Mouse (Mus musculus): Measurements from ENCODE around the gene Angpt4. TPM values are rescaled to one million over a fixed set of nuclear protein-coding genes. Genes with fewer than 3 reads are reported as not detected.

Gene Angpt4
- total and polyA plus RNA-seq, 3 experiments: 0.04 TPM; not detected in 2

DNA sequence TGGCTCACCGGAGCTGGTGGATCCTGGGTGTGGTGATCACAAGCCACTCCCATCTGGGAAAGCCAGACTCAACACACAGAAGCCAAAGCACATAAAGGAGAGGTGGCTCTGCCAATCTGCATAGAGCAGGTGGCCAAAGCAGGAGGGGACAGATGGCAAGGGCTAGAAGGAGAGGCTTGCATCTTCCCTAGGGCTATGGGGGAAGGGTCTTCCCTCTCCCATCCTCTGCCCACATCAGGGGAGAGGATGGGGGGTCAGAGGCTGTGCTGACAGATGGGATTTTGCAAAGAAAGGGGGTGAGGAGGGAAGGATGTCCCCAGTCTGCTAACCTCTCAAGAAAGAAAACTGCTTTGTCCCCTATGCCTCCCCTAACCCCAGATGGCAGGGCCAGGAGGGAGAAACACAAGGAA lies 80.0 kb downstream of the Angpt4 start:
- H3K4me1 ChIP-seq (ENCODE audit: control insufficient read depth in 1 of 2, insufficient read depth in 2 of 2): peaks cover 7 to 42% of the 10 kb centered on the region in 2 experiments
- no peak overlapping the region for H3K9ac ChIP-seq (ENCODE audit: insufficient read depth, low read depth)
- H3K9me3 ChIP-seq (replicated peaks; ENCODE audit: low read length): no peaks in the 10 kb centered on the region
- DNase-seq (ENCODE audit: extremely low read depth): no peak
- peaks cover 30% of the 10 kb centered on the region for H3K27me3 ChIP-seq (replicated peaks)
- no peak overlapping the region for H3K27ac ChIP-seq (ENCODE audit: insufficient read depth, low read depth)
- in situ Hi-C loops (cut with MboI; ENCODE audit: low pct_ligation_motif_present, low pct_unique_long_range_greater_than_20kb, low sequenced_read_pairs) (no loop called here), dilution Hi-C loops (cut with MboI; ENCODE audit: extremely low pct_ligation_motif_present, extremely low pct_unique_long_range_greater_than_20kb, low sequenced_read_pairs) (no loop called here)
- H3K4me2 ChIP-seq (ENCODE audit: insufficient read depth, low read depth, poor library complexity, severe bottlenecking): no peak overlapping the region
- no peak for TF ChIP-seq CTCF (conservative IDR thresholded peaks at IDR 0.05 in 1 of 2, IDR thresholded peaks at IDR 0.05 in 1 of 2; ENCODE audit: low read depth in 2 of 2, low read length in 2 of 2)
- TF ChIP-seq NELFE (IDR thresholded peaks at IDR 0.05; ENCODE audit: low read depth, low read length): no peak
- TF ChIP-seq ZNF384 (IDR thresholded peaks at IDR 0.05; ENCODE audit: low read depth, low read length): no peak
- no peak for TF ChIP-seq KAT2A (IDR thresholded peaks at IDR 0.05; ENCODE audit: insufficient replicate concordance, low read length)
- no peak for TF ChIP-seq USF1 (IDR thresholded peaks at IDR 0.05; ENCODE audit: low read depth, low read length)
- no peak for TF ChIP-seq GABPA (IDR thresholded peaks at IDR 0.05; ENCODE audit: insufficient replicate concordance, low read depth, low read length)
- no peak overlapping the region for H3K4me3 ChIP-seq (replicated peaks in 1 of 3; ENCODE audit: low read depth in 2 of 3, low read length in 2 of 3, poor library complexity in 1 of 3)
- H3K79me2 ChIP-seq (replicated peaks; ENCODE audit: control insufficient read depth, extremely low read depth, insufficient read depth, poor library complexity, severe bottlenecking): no peaks in the 10 kb centered on the region
- H3K36me3 ChIP-seq (replicated peaks in 1 of 2; ENCODE audit: control insufficient read depth in 1 of 2, insufficient read depth in 1 of 2, low read length in 1 of 2): no peaks in the 10 kb centered on the region

DNA sequence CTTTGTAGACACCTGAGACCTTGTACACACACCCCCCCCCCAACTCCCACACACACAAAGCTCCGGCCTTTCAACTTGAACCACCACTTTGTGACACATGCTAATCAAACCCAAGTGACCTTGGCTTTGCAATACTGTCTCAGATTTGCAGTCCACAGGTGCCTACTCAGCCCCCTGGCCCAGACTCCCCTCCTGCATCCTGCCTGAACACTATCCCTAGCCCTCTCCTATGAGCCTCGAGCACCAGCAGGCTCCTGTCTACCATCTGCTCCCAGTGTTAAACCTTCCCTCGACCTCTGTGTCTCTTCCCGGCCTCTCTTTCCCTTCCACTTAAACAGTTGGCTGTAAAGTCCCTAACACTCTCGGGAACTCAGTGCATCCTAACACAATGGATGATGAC lies 80.4 kb downstream of the Angpt4 start:
- peaks cover 7 to 41% of the 10 kb centered on the region in 2 experiments for H3K4me1 ChIP-seq (ENCODE audit: control insufficient read depth in 1 of 2, insufficient read depth in 2 of 2)
- H3K4me2 ChIP-seq (ENCODE audit: insufficient read depth, low read depth, poor library complexity, severe bottlenecking): no peak overlapping the region
- H3K27ac ChIP-seq (ENCODE audit: insufficient read depth, low read depth): no peak overlapping the region
- no peak for DNase-seq (ENCODE audit: extremely low read depth)
- dilution Hi-C loops (cut with MboI; ENCODE audit: extremely low pct_ligation_motif_present, extremely low pct_unique_long_range_greater_than_20kb, low sequenced_read_pairs): no loop called here
- H3K36me3 ChIP-seq (replicated peaks in 1 of 2; ENCODE audit: control insufficient read depth in 1 of 2, insufficient read depth in 1 of 2, low read length in 1 of 2): no peaks in the 10 kb centered on the region
- H3K9me3 ChIP-seq (replicated peaks; ENCODE audit: low read length): no peaks in the 10 kb centered on the region
- no peak overlapping the region for H3K9ac ChIP-seq (ENCODE audit: insufficient read depth, low read depth)
- in situ Hi-C loops (cut with MboI; ENCODE audit: low pct_ligation_motif_present, low pct_unique_long_range_greater_than_20kb, low sequenced_read_pairs): no loop called here
- H3K4me3 ChIP-seq (replicated peaks in 1 of 3; ENCODE audit: low read depth in 2 of 3, low read length in 2 of 3, poor library complexity in 1 of 3): no peak overlapping the region
- peaks cover 33% of the 10 kb centered on the region for H3K27me3 ChIP-seq (replicated peaks)
- TF ChIP-seq MEF2A (IDR thresholded peaks at IDR 0.05; ENCODE audit: borderline replicate concordance, low read depth, low read length): no peak
- no peaks in the 10 kb centered on the region for H3K79me2 ChIP-seq (replicated peaks; ENCODE audit: control insufficient read depth, extremely low read depth, insufficient read depth, poor library complexity, severe bottlenecking)

DNA sequence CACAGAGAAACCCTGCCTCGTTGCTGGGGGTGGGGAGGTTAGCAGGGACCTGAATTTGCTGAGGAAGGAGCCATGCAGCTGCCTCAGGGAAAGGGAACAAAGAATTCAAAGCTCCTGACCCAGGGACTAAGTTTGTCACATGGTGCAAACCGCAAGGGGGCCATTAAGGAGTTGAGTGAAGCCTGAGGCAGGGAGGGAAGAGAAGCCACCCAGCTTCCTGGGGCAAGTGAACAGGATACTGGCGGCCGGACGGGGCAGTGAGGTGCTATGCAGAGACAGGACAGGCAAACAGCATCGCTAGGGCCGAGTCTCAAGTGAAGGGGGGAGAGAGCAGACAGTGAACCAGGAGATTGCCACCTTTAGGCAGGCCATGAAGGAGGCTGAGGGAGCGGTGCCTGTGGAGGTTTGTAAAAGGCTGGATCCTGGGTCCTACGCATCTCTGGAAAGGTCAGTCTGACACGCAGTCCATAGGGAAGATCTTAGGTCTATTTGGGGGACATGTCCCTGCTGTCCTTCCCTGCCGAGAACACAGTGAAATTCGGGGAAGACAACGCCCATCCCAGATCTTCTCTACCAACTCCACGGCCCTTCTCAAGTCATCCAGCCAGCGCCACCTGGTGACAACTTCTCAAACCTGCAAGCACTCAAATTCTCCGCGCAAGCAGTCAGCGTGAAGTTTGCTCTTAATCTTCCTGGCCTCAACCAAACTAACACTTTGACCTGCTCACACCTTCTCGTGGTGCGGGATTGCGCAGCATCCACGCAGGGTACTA lies 83.5 kb downstream of the Angpt4 start:
- H3K9me3 ChIP-seq (replicated peaks; ENCODE audit: low read length): no peaks in the 10 kb centered on the region
- H3K36me3 ChIP-seq (replicated peaks in 1 of 2; ENCODE audit: control insufficient read depth in 1 of 2, insufficient read depth in 1 of 2, low read length in 1 of 2): no peaks in the 10 kb centered on the region
- TF ChIP-seq RCOR1 (conservative IDR thresholded peaks at IDR 0.05; ENCODE audit: low read depth, low read length): no peak
- peak; percentile 98 for TF ChIP-seq SMC3 (IDR thresholded peaks at IDR 0.05; ENCODE audit: low read depth, low read length)
- peak; percentile 93 for TF ChIP-seq RAD21 (IDR thresholded peaks at IDR 0.05; ENCODE audit: low read depth, low read length)
- TF ChIP-seq ELF1 (IDR thresholded peaks at IDR 0.05; ENCODE audit: low read depth, low read length): peak; percentile 11; the same call in 1 of the 2 replicates
- no peak for TF ChIP-seq POLR2AphosphoS2 (IDR thresholded peaks at IDR 0.05; ENCODE audit: low read depth, low read length)
- peak; percentile 92 for TF ChIP-seq ZC3H11A (IDR thresholded peaks at IDR 0.05; ENCODE audit: low read depth, low read length)
- TF ChIP-seq ZNF384 (IDR thresholded peaks at IDR 0.05; ENCODE audit: low read depth, low read length): no peak
- TF ChIP-seq CTCF (conservative IDR thresholded peaks at IDR 0.05 in 1 of 2, IDR thresholded peaks at IDR 0.05 in 1 of 2; ENCODE audit: low read depth in 2 of 2, low read length in 2 of 2): peak; percentile 32 to 94
- TF ChIP-seq IRF4 (IDR thresholded peaks at IDR 0.05; ENCODE audit: low read depth, low read length): 0 out of 2 replicates have a peak, but pooled peaks have one; percentile 24
- H3K9ac ChIP-seq (ENCODE audit: insufficient read depth, low read depth): no peak overlapping the region
- dilution Hi-C loops (cut with MboI; ENCODE audit: extremely low pct_ligation_motif_present, extremely low pct_unique_long_range_greater_than_20kb, low sequenced_read_pairs): no loop called here
- peaks cover 54% of the 10 kb centered on the region for H3K27me3 ChIP-seq (replicated peaks)
- H3K4me2 ChIP-seq (ENCODE audit: insufficient read depth, low read depth, poor library complexity, severe bottlenecking): peak overlapping the region; percentile 18; the same call in 1 of the 2 replicates
- H3K79me2 ChIP-seq (replicated peaks; ENCODE audit: control insufficient read depth, extremely low read depth, insufficient read depth, poor library complexity, severe bottlenecking): no peaks in the 10 kb centered on the region
- no peak overlapping the region for H3K27ac ChIP-seq (ENCODE audit: insufficient read depth, low read depth)
- H3K4me3 ChIP-seq (replicated peaks in 1 of 3; ENCODE audit: low read depth in 2 of 3, low read length in 2 of 3, poor library complexity in 1 of 3): no peak overlapping the region
- H3K4me1 ChIP-seq (ENCODE audit: control insufficient read depth in 1 of 2, insufficient read depth in 2 of 2): peaks cover 7 to 36% of the 10 kb centered on the region in 2 experiments
- in situ Hi-C loops (cut with MboI; ENCODE audit: low pct_ligation_motif_present, low pct_unique_long_range_greater_than_20kb, low sequenced_read_pairs): no loop called here
- DNase-seq (ENCODE audit: extremely low read depth): peak; percentile 71
